Mouse (Mus musculus) MEL (cell line): ENCODE results near the gene Palld. TPM values are rescaled to one million over a fixed set of nuclear protein-coding genes. Genes with fewer than 3 reads are reported as not detected.

Experiments
- DNase-seq: peaks from one replicate; pipeline ENCODE4 v3.0.0; 2011; ENCODE audit warnings: low read depth, low spot score
- H3K27ac ChIP-seq: 2 replicates; pipeline ENCODE4 v1.5.1; 2012; ENCODE audit warnings: low read depth, mild to moderate bottlenecking, control low read depth, low read length, moderate library complexity; ENCODE audit not compliant: control insufficient read depth
- H3K27me3 ChIP-seq, 2 experiments: fragments of 150-350 bp in 1 of 2; sonication (generic) in 1 of 2; 2 replicates each; pipeline ENCODE4 v1.6.1; 2012; ENCODE audit warnings: low read length in 2 of 2, mild to moderate bottlenecking in 2 of 2, improper control_type of control experiment in 1 of 2, moderate library complexity in 1 of 2; ENCODE audit not compliant: insufficient read depth in 2 of 2, control insufficient read depth in 1 of 2
- H3K36me3 ChIP-seq, 2 experiments: 2 replicates each; pipeline ENCODE4 v1.6.1; 2012 to 2014; ENCODE audit warnings: low read length in 2 of 2, improper control_type of control experiment in 1 of 2, inconsistent platforms in 1 of 2, mild to moderate bottlenecking in 1 of 2; ENCODE audit not compliant: insufficient read depth in 2 of 2, control insufficient read depth in 1 of 2
- H3K4me1 ChIP-seq, 2 experiments: fragments of 150-350 bp in 1 of 2; sonication (generic) in 1 of 2; 2 replicates each; pipeline ENCODE4 v1.6.1; 2012; ENCODE audit warnings: low read length in 2 of 2, improper control_type of control experiment in 1 of 2, mild to moderate bottlenecking in 1 of 2; ENCODE audit not compliant: insufficient read depth in 2 of 2, control insufficient read depth in 1 of 2
- H3K4me3 ChIP-seq, 2 experiments: fragments of 150-350 bp in 1 of 2; sonication (generic) in 1 of 2; 2 replicates each; pipeline ENCODE4 v1.5.1; 2012; ENCODE audit warnings: low read depth in 2 of 2, low read length in 2 of 2, mild to moderate bottlenecking in 2 of 2, moderate library complexity in 2 of 2, control low read depth in 1 of 2, improper control_type of control experiment in 1 of 2; ENCODE audit not compliant: control insufficient read depth in 1 of 2, insufficient read depth in 1 of 2
- H3K79me2 ChIP-seq: 2 replicates; pipeline ENCODE4 v1.6.1; 2012; ENCODE audit warnings: mild to moderate bottlenecking, low read length, moderate library complexity; ENCODE audit not compliant: control insufficient read depth, poor library complexity, insufficient read depth
- H3K9ac ChIP-seq: 2 replicates; pipeline ENCODE4 v1.6.1; 2012; ENCODE audit warnings: low read depth, mild to moderate bottlenecking, control low read depth, low read length, moderate library complexity; ENCODE audit not compliant: control insufficient read depth, poor library complexity, severe bottlenecking
- H3K9me3 ChIP-seq: fragments of 150-350 bp; sonication (generic); replicated peaks from 2 replicates; pipeline ENCODE4 v1.6.1; 2012; ENCODE audit warnings: mild to moderate bottlenecking, low read length, improper control_type of control experiment, moderate library complexity; ENCODE audit not compliant: insufficient read depth
- CHD1 ChIP-seq: IDR thresholded peaks from 2 replicates; pipeline ENCODE4 v1.6.1; 2012; ENCODE audit warnings: low read depth, mild to moderate bottlenecking, inconsistent platforms, low read length, improper control_type of control experiment
- E2F4 ChIP-seq: IDR thresholded peaks from 2 replicates; pipeline ENCODE4 v1.6.1; 2011; ENCODE audit warnings: low read depth, low read length, improper control_type of control experiment, borderline replicate concordance
- ETS1 ChIP-seq: IDR thresholded peaks from 2 replicates; pipeline ENCODE4 v1.6.1; 2012; ENCODE audit warnings: low read depth, mild to moderate bottlenecking, inconsistent platforms, low read length, improper control_type of control experiment, moderate library complexity
- GABPA ChIP-seq: IDR thresholded peaks from 2 replicates; pipeline ENCODE4 v1.6.1; 2012; ENCODE audit warnings: low read depth, mild to moderate bottlenecking, inconsistent platforms, low read length, improper control_type of control experiment, moderate library complexity
- MAFK ChIP-seq: IDR thresholded peaks from 2 replicates; pipeline ENCODE4 v1.6.1; 2011; ENCODE audit warnings: low read depth, mild to moderate bottlenecking, low read length, improper control_type of control experiment, borderline replicate concordance
- MYB ChIP-seq: IDR thresholded peaks from 2 replicates; pipeline ENCODE4 v1.6.1; 2011; ENCODE audit warnings: mild to moderate bottlenecking, low read depth, low read length, improper control_type of control experiment
- MYC ChIP-seq: IDR thresholded peaks from 2 replicates; pipeline ENCODE4 v1.6.1; 2011; ENCODE audit warnings: low read depth, mild to moderate bottlenecking, low read length, improper control_type of control experiment, moderate library complexity
- POLR2AphosphoS2 ChIP-seq: IDR thresholded peaks from 2 replicates; pipeline ENCODE4 v1.6.1; 2011; ENCODE audit warnings: low read length, improper control_type of control experiment
- RAD21 ChIP-seq: IDR thresholded peaks from 2 replicates; pipeline ENCODE4 v1.6.1; 2011; ENCODE audit warnings: mild to moderate bottlenecking, low read depth, low read length, improper control_type of control experiment
- TBP ChIP-seq: IDR thresholded peaks from 2 replicates; pipeline ENCODE4 v1.8.0; 2011; ENCODE audit warnings: low read depth, low read length, improper control_type of control experiment
- UBTF ChIP-seq: IDR thresholded peaks from 2 replicates; pipeline ENCODE4 v1.6.1; 2012; ENCODE audit warnings: low read depth, mild to moderate bottlenecking, inconsistent platforms, low read length, improper control_type of control experiment, moderate library complexity, borderline replicate concordance; ENCODE audit not compliant: insufficient read depth
- USF1 ChIP-seq: IDR thresholded peaks from 2 replicates; pipeline ENCODE4 v1.6.1; 2014; ENCODE audit warnings: low read depth, mild to moderate bottlenecking, inconsistent platforms, low read length, improper control_type of control experiment, moderate library complexity
- USF2 ChIP-seq, 2 experiments: IDR thresholded peaks; 2 replicates each; pipeline ENCODE4 v1.6.1; 2011 to 2012; ENCODE audit warnings: improper control_type of control experiment in 2 of 2, low read length in 2 of 2, borderline replicate concordance in 1 of 2, inconsistent platforms in 1 of 2, low read depth in 1 of 2, mild to moderate bottlenecking in 1 of 2; ENCODE audit not compliant: insufficient read depth in 1 of 2
- ZKSCAN1 ChIP-seq: IDR thresholded peaks from 2 replicates; pipeline ENCODE4 v1.6.1; 2012; ENCODE audit warnings: low read depth, mild to moderate bottlenecking, inconsistent platforms, low read length, improper control_type of control experiment, moderate library complexity
- ZNF384 ChIP-seq: IDR thresholded peaks from 2 replicates; pipeline ENCODE4 v1.6.1; 2012; ENCODE audit warnings: low read depth, mild to moderate bottlenecking, inconsistent platforms, low read length, improper control_type of control experiment
- polyA plus RNA-seq, 2 experiments: library from polyadenylated mRNA; stranded (reverse) in 1 of 2; unstranded in 1 of 2; fragments of >175 nt in 1 of 2; fragments of >200 nt in 1 of 2; gene quantifications; 2 replicates each; pipeline versions ENCODE4 v1.2.1 to v1.2.4; 2012; ENCODE audit warnings: low replicate concordance in 2 of 2, low read depth in 1 of 2; ENCODE audit not compliant: insufficient read length in 2 of 2, insufficient read depth in 1 of 2, missing spikeins in 1 of 2
- total RNA-seq: library from RNA; depleted of rRNA; stranded (reverse); fragments of 300-350 nt; gene quantifications from 2 replicates; pipeline ENCODE4 v1.2.3, GENCODE M21; 2012

The Palld gene
- total and polyA plus RNA-seq, 3 experiments: 0.23 to 1.9 TPM; not detected in 1

DNA sequence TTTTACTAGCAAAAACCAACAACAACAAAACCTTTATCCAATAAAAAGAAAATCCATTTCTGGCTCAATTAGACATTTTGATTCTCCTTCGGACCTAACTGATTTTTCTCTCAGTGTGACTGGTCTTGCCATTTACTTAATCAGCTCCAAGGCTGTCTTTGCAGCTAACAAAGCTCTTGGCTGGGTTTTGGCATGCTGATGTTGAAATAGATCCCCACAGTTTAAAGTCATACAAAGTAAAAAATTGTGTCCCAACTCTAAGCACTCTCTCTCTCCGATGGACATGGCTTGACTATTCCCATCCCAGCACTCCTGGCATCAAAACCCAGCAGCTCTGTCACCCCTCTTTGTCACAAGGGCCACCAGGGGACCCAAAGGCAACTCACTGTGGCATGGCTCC lies 190.1 kb downstream of the Palld start:
- no peak overlapping the region for H3K4me3 ChIP-seq
- no peaks in the 10 kb centered on the region for H3K79me2 ChIP-seq
- H3K27ac ChIP-seq: no peak overlapping the region
- H3K9ac ChIP-seq: no peak overlapping the region
- H3K27me3 ChIP-seq: no peaks in the 10 kb centered on the region
- DNase-seq: no peak
- H3K36me3 ChIP-seq: no peaks in the 10 kb centered on the region
- no peak for TF ChIP-seq UBTF
- TF ChIP-seq MAFK: no peak
- TF ChIP-seq ZKSCAN1: no peak
- TF ChIP-seq MYC: no peak
- TF ChIP-seq ZNF384: no peak
- TF ChIP-seq GABPA: no peak
- no peak for TF ChIP-seq TBP
- TF ChIP-seq E2F4: no peak
- no peaks in the 10 kb centered on the region for H3K4me1 ChIP-seq
- H3K9me3 ChIP-seq: no peaks in the 10 kb centered on the region

DNA sequence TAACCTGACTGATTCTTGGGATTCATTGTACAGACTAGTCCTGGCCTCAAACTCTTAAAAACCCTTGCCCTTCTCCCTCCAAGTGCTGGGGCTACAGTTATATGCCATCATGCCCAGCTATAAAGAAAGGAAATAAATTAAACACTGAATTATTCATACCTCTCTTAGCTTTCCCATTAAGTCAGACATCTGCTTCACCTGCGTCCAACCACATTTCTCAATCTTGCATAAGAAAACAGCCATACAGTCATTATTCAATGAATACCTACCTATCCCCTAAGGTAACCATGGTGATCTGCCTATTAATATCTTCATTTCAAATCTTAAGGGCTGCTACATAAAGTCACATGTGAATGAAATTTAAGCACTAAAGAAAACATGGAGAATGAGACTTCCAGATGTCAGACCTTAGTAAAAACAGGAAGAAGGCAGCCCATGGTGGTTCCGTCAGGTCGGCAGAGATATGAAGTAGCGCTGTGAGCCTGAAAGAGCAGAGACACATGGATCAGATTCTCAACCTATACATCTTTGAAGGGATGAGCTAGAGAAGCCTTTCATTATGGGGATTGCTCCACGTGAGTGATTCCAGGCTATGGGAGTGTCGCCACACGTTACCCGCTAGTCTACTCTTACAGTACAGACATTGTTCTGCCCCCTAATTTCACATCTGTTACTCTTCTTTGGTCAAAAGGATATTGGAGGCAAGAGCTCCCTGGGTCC lies 193.7 kb downstream of the Palld start:
- TF ChIP-seq ETS1: no peak
- TF ChIP-seq RAD21: no peak
- TF ChIP-seq MYB: no peak
- TF ChIP-seq POLR2AphosphoS2: no peak
- no peak for TF ChIP-seq USF1
- TF ChIP-seq CHD1: no peak
- no peak for TF ChIP-seq USF2 (IDR thresholded peaks at IDR 0.05; ENCODE audit: borderline replicate concordance in 1 of 2, insufficient read depth in 1 of 2, low read depth in 1 of 2, low read length in 2 of 2)
- no peak for DNase-seq
- H3K27ac ChIP-seq: no peak overlapping the region
- H3K9me3 ChIP-seq: no peaks in the 10 kb centered on the region
- no peaks in the 10 kb centered on the region for H3K36me3 ChIP-seq
- no peak overlapping the region for H3K4me3 ChIP-seq
- no peaks in the 10 kb centered on the region for H3K79me2 ChIP-seq
- no peaks in the 10 kb centered on the region for H3K4me1 ChIP-seq
- no peaks in the 10 kb centered on the region for H3K27me3 ChIP-seq
- H3K9ac ChIP-seq: no peak overlapping the region
